In genomic region chr9:114544754-114545393, GRCm38 (mm10) we compare ENCODE assay signal across 10 mouse cellular contexts. TPM values are rescaled to one million over a fixed set of nuclear protein-coding genes. Genes with fewer than 3 reads are reported as not detected.
DNase-seq lines count a peak whose midpoint lies in the region; ATAC-seq lines count a peak whose summit lies in the region.
"Had no signal": no experiment of that assay in that cellular context is flagged by ENCODE, and none has a peak within 500 bp of the region (broad histone marks: within the 10 kb centered on the region; RNA-seq: fewer than 3 reads in every experiment).

No protein-coding gene starts in this region.

- H3K4me3 ChIP-seq in embryonic facial prominence, embryonic 14.5 days (ENCODE audit: low read depth, low read length) = no peak overlapping the region
- no peak overlapping the region for H3K4me3 ChIP-seq in limb, embryonic 13.5 days
- no peak overlapping the region for H3K4me3 ChIP-seq in liver, embryonic 12.5 days

- 28% methylated on average over 9 of the region's 9 CpGs for WGBS in embryonic facial prominence, embryonic 14.5 days
- WGBS in limb, embryonic 13.5 days = 20% methylated on average over 9 of the region's 9 CpGs
- 56% methylated on average over 9 of the region's 9 CpGs for WGBS in liver, embryonic 12.5 days (ENCODE audit: insufficient replicate concordance)

- no peaks in the 10 kb centered on the region for H3K27me3 ChIP-seq in embryonic facial prominence, embryonic 14.5 days (replicated peaks; ENCODE audit: control insufficient read depth, insufficient read depth, low read length)
- H3K27me3 ChIP-seq in limb, embryonic 13.5 days = no peaks in the 10 kb centered on the region
- peaks cover 3% of the 10 kb centered on the region; the same call in 1 of the 2 replicates for H3K27me3 ChIP-seq in liver, embryonic 12.5 days (replicated peaks)

- no peak overlapping the region for H3K4me2 ChIP-seq in embryonic facial prominence, embryonic 14.5 days (ENCODE audit: low read depth, low read length)
- H3K4me2 ChIP-seq in limb, embryonic 13.5 days (replicated peaks) = peak overlapping the region; percentile 44
- no peak overlapping the region for H3K4me2 ChIP-seq in liver, embryonic 12.5 days

- H3K27ac ChIP-seq in embryonic facial prominence, embryonic 14.5 days (replicated peaks; ENCODE audit: low read depth, low read length) = peak overlapping the region; percentile 44; the same call in 1 of the 2 replicates
- no peak overlapping the region for H3K27ac ChIP-seq in limb, embryonic 13.5 days
- H3K27ac ChIP-seq in liver, embryonic 12.5 days = no peak overlapping the region
- H3K27ac ChIP-seq: liver, embryonic 14.5 days had no signal

- no peaks in the 10 kb centered on the region for H3K9me3 ChIP-seq in embryonic facial prominence, embryonic 14.5 days (ENCODE audit: control insufficient read depth, low read length)
- no peaks in the 10 kb centered on the region for H3K9me3 ChIP-seq in limb, embryonic 13.5 days
- no peaks in the 10 kb centered on the region for H3K9me3 ChIP-seq in liver, embryonic 12.5 days (replicated peaks)
- H3K9me3 ChIP-seq: G1E had no signal

- ATAC-seq in embryonic facial prominence, embryonic 14.5 days (ENCODE audit: low read depth) = peak; percentile 64; the same call in 1 of the 2 replicates
- 0 out of 2 replicates have a peak, but pooled peaks have one; percentile 17 for ATAC-seq in limb, embryonic 13.5 days (ENCODE audit: low FRiP score, low read depth)
- ATAC-seq in liver, embryonic 12.5 days = no peak

- peaks cover 12% of the 10 kb centered on the region for H3K4me1 ChIP-seq in embryonic facial prominence, embryonic 14.5 days (ENCODE audit: control insufficient read depth, insufficient read depth, low read length)
- peaks cover 54% of the 10 kb centered on the region for H3K4me1 ChIP-seq in limb, embryonic 13.5 days
- H3K4me1 ChIP-seq in liver, embryonic 12.5 days = peaks cover 71% of the 10 kb centered on the region

- no peak overlapping the region for H3K9ac ChIP-seq in embryonic facial prominence, embryonic 14.5 days (ENCODE audit: low read depth, low read length)
- no peak overlapping the region for H3K9ac ChIP-seq in limb, embryonic 13.5 days
- no peak overlapping the region for H3K9ac ChIP-seq in liver, embryonic 12.5 days
- H3K9ac ChIP-seq: liver, embryonic 14.5 days had no signal

- DNase-seq in kidney, adult 18-20 months = peak; percentile 37
- DNase-seq in kidney, postnatal 14 days = no peak
- peak; percentile 56 for DNase-seq in MN1 (ENCODE audit: low spot score)
- peak; percentile 52 for DNase-seq in embryonic facial prominence, embryonic 14.5 days (ENCODE audit: low spot score)
- DNase-seq in right cerebral cortex, postnatal 4 days = no peak
- DNase-seq: adrenal gland, adult 2 months had no signal

- H3K36me3 ChIP-seq in embryonic facial prominence, embryonic 14.5 days (ENCODE audit: control insufficient read depth, insufficient read depth, low read length) = no peaks in the 10 kb centered on the region
- H3K36me3 ChIP-seq in limb, embryonic 13.5 days = no peaks in the 10 kb centered on the region
- H3K36me3 ChIP-seq in liver, embryonic 12.5 days = no peaks in the 10 kb centered on the region
- H3K36me3 ChIP-seq: G1E had no signal

RNA-seq across cellular contexts. Expression of gene Trim71, which starts 19.3 kb away (rescaled TPM):
- polyA plus RNA-seq in embryonic facial prominence, embryonic 14.5 days (2014; fragmentation: Nextera tagmentation; extraction: Ambion mirVana) = 0.06 and 0.13 TPM in 2 replicates
- 0.62 and 0.91 TPM in 2 replicates for polyA plus RNA-seq in limb, embryonic 13.5 days (2015; fragmentation: Nextera tagmentation; extraction: Ambion mirVana)
- polyA plus RNA-seq in liver, embryonic 12.5 days (2016; fragmentation: Nextera tagmentation; extraction: Ambion mirVana) = 1.7 and 2.0 TPM in 2 replicates
- polyA plus RNA-seq: adrenal gland, adult 2 months; G1E had no signal

RNA-seq across cellular contexts. Expression of gene C130032M10Rik, which starts 29.4 kb away (rescaled TPM):
- polyA plus RNA-seq in embryonic facial prominence, embryonic 14.5 days (2014; fragmentation: Nextera tagmentation; extraction: Ambion mirVana) = 1.3 and 1.4 TPM in 2 replicates
- 0.37 and 0.42 TPM in 2 replicates for polyA plus RNA-seq in limb, embryonic 13.5 days (2015; fragmentation: Nextera tagmentation; extraction: Ambion mirVana)
- polyA plus RNA-seq in liver, embryonic 12.5 days (2016; fragmentation: Nextera tagmentation; extraction: Ambion mirVana) = 0.18 and 0.22 TPM in 2 replicates
- polyA plus RNA-seq: adrenal gland, adult 2 months; G1E; liver, embryonic 14.5 days had no signal

RNA-seq across cellular contexts. Expression of gene Ccr4, which starts 40.2 kb away (rescaled TPM):
- polyA plus RNA-seq in embryonic facial prominence, embryonic 14.5 days (2014; fragmentation: Nextera tagmentation; extraction: Ambion mirVana) = 0.75 and 1.1 TPM in 2 replicates
- not detected in 2 replicates for polyA plus RNA-seq in limb, embryonic 13.5 days (2015; fragmentation: Nextera tagmentation; extraction: Ambion mirVana)
- polyA plus RNA-seq in liver, embryonic 12.5 days (2016; fragmentation: Nextera tagmentation; extraction: Ambion mirVana) = not detected in 2 replicates
- polyA plus RNA-seq: adrenal gland, adult 2 months; G1E; liver, embryonic 14.5 days had no signal

Comparison
In these comparisons a context has a peak if more than half of its experiments do, and no peak if none do; other contexts are left out.
1. DNase-seq: peak in kidney, adult 18-20 months (single experiment), MN1 (single experiment) and embryonic facial prominence, embryonic 14.5 days (single experiment); none in kidney, postnatal 14 days (single experiment) and right cerebral cortex, postnatal 4 days (single experiment).